Mouse (Mus musculus) embryonic stem cell, embryonic (primary cell): ENCODE data around the gene Msrb3.

Source experiments
- CTCF ChIA-PET, 4 experiments: fragments of 300-600 bp in 2 of 4; fragments of 350-600 bp in 2 of 4; sonication (Branson Sonifier 250); formaldehyde crosslinking; loops; one replicate each; lab custom pipeline; 2022; ENCODE audit warnings: inconsistent platforms in 2 of 4; lab: Charles Lee
- POLR2A ChIA-PET, 4 experiments: fragments of 300-600 bp in 2 of 4; fragments of 350-600 bp in 2 of 4; sonication (Branson Sonifier 250); formaldehyde crosslinking; loops; one replicate each; lab custom pipeline; 2022; ENCODE audit warnings: antibody characterized with exemption in 4 of 4, inconsistent platforms in 1 of 4; lab: Charles Lee

Msrb3 gene

DNA sequence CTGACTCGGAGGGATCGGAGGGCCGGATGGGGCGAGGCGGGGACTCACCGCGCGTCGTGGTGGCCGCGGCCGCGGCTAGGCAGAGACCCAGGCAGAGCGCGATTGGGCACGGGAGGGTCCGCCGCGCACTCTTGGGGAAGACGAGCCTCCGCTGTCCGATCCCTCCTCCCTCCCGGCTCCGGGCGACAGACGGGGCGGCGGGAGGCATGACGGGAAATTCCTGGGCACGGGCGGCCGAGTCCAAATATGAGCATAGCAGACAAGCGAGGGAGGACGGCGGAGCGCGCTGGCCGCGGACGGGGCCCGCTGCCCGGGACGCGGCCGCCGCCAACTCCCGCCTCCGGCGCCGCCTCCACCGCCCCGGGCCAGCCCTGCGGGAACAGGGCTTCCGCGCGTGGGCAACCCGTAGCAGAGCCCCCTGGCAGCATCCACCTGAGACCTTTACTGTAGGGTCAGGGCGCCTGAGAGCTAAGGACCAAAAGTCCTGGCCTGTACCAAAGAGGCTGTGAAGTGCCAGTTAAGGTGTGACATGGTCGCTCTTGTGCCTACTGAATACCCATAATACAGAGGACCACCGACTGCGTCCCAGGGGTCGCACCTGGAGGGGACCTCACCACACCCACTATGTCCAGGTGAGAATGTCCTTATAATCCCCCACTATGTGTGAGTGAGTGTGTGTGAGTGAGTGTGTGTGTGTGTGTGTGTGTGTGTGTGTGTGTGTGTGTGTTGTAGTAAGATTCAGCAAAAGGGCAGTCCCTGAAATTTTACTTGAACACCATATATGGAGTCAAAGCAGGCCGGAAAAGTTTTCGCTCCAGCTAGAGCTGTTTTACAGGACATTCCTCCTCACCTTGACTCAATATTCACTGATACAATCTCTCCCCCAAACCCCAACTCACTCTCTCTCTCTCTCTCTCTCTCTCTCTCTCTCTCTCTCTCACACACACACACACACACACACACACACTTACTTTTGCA is at the start of gene Msrb3:
Gene Msrb3, minus strand, starts transcription at position 317 of the 978 bp plus-strand sequence.
- ChIA-PET CTCF (interaction anchor here in 2 of 4 experiments (0.6 to 1.7 kb wide), 2 partner anchors 23 to 43 kb away, joined by 4 to 6 read pairs; no protein-coding TSS in a partner anchor), POLR2A (interaction anchor here in 1 of 4 experiments (0.7 kb wide), 1 partner anchor 635 kb away, joined by 3 read pairs; no protein-coding TSS in a partner anchor)

DNA sequence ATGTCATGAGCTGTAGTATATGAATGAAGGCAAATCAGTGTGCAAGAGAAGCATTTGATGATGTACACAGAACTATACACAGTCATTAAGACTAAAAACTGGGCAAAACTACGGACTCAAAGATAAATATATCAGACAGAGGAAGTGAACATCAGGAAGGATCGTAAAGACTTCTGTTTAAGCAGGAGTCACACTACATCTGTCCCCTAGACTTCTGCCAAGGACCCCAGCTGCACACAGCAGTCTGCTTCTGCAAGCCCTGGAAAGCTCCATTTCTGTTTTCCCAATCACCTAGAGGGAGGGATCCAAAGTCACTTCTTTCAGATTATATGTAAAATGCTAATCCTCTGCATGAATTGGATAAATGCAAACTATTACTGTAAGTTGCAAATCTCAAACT is 49.6 kb upstream of the Msrb3 start:
- CTCF ChIA-PET, result interaction anchor here in 1 of 4 experiments (1.6 kb wide), 1 partner anchor 32 kb away, joined by 3 read pairs; no protein-coding TSS in a partner anchor
- POLR2A ChIA-PET, result interaction anchor here in 2 of 4 experiments (0.9 to 1.5 kb wide), 3 partner anchors 9 to 85 kb away, joined by 3 read pairs; partner anchors contain the start of gene Lemd3 (in 1 of the 2)

DNA sequence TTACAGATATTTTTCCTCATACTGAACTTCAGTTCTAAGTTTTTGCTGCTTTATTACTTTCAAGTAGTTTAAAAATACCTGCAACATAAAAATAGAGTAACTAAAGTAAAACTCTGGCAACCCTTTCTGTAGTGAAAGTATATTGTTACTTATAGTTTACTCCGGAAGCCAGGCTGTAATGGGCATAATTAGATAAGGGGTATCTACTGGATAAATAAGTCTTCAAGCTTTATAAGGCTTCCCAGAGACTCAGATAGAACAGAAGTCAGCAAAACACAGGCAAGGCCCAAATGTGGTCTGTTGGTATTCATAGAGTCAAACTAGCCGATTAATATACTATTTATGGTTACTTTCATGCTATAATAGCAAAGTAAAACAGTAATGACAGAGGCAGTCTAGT is 48.9 kb upstream of the Msrb3 start:
- POLR2A ChIA-PET, result interaction anchor here in 3 of 4 experiments (0.7 to 1.5 kb wide), 4 partner anchors 31 to 314 kb away, joined by 3 to 4 read pairs (median 3); partner anchors contain the start of gene Lemd3 (in 1 of the 3)
- CTCF ChIA-PET, result interaction anchor here in 2 of 4 experiments (0.6 to 1.6 kb wide), 3 partner anchors 12 to 84 kb away, joined by 3 to 5 read pairs (median 3); no protein-coding TSS in a partner anchor

DNA sequence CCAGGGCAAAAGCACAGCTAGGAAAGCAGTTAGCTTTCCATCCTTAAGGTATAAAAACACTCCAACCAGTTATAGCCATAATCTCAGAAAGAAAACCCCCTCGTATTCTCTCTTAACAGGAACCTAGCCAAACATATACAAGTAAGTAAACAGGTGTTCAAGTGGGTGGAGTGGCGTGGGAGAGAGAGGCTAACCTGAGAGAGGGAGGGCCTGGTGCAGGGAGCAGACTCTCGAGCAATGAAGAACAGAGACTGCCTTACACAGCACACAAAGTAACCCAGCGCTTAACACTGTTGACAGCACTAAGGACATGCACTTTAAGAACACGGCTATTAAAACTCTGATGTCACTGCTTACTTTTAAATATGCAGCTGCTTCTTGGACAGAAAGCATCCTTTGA is 47.9 kb upstream of the Msrb3 start:
- ChIA-PET CTCF (interaction anchor here in 1 of 4 experiments (1.1 to 1.6 kb wide), 2 partner anchors 9 to 87 kb away, joined by 4 to 5 read pairs; partner anchors contain the start of gene Wif1), POLR2A (interaction anchor here in 2 of 4 experiments (0.7 to 1.6 kb wide), 6 partner anchors 8 to 64 kb away, joined by 3 to 8 read pairs (median 4); partner anchors contain the start of gene Lemd3 (in 2 of the 2))

DNA sequence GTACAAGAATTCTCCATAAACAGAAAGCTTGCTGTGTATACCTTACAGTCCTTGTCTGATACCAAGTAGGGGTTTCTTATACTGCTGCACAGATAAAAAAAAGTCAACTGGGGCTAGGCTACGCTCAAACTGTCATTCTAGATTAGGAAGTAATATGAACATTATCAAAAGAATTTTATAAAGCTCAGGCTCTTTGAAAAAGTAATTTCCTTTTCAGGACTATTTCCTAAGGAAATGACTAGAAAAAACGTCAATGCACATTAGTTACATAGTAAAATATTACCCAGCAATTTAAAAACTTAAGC is 40.0 kb upstream of the Msrb3 start:
- ChIA-PET CTCF (interaction anchor here (0.6 to 3.2 kb wide), 26 partner anchors 9 to 577 kb away, joined by 3 to 22 read pairs (median 4); partner anchors contain the start of genes Wif1 (in 3 of the 4) and Lemd3 (in 1 of the 4)), POLR2A (interaction anchor here (0.5 to 2.3 kb wide), 14 partner anchors 8 to 676 kb away, joined by 3 to 8 read pairs (median 4); partner anchors contain the start of gene Wif1 (in 2 of the 4))

DNA sequence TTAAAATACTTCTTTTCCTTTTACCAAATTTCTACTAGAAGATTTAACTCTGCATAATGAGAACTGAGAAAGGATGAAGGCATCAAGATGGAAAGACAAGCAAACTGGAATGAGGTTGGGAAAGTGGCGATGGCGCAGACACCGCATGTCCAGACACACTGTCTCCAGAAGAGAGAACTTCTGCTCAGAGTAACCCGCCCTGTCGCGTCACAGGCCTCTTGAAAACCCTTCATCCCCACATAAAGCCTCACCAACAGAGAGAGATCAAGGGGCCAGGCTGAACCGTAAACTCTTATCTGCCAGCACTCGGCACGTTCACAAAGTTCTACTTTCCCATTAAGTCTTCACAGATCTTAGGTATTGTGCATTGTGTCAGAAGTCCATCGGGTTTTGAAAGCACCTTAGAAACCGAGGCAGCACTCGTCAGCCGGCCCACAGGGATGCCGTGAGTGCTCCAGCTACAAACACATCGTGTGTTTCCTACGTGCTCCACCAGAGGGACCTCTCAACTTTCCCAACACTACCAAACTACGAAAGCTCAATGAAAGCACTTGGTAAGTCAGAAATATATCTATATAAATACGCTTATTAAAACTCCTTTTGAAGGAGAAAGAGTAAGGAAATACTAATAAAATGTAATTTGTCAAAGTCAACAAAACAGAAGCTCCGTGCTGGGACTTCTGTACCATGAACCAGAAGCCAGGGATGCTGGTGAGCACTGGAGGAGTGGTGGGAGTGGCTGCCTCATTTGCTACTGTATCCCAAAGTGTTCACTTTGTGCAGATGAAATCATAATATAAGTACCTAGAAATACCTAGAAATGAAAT is 39.4 kb upstream of the Msrb3 start:
- ChIA-PET POLR2A (interaction anchor here (0.6 to 2.3 kb wide), 15 partner anchors 8 to 676 kb away, joined by 3 to 8 read pairs (median 4); partner anchors contain the start of gene Wif1 (in 2 of the 4)), CTCF (interaction anchor here (0.5 to 3.2 kb wide), 28 partner anchors 8 to 590 kb away, joined by 3 to 22 read pairs (median 4); partner anchors contain the start of genes Wif1 (in 3 of the 4) and Lemd3 (in 1 of the 4))

DNA sequence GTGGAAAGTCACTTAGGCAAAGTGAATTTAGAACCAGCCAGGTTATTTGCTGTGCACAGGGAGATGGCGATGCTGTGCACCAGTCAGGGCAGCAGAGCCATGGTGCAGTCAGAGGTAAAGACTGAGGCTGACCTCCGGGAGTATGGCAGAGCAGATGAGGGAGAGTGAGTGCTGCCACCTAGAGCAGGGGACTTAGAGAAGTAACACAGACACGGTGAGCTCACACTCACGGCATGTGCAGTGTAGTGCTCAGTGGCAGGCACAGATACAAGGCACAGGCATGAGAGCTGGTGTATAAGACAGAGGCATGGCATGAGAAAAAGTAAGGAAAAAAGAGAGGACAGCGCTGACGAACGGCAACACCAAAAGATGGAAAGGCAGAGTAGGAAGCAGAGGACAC is 30.6 kb upstream of the Msrb3 start:
- CTCF ChIA-PET, result interaction anchor here in 3 of 4 experiments (0.5 to 1.3 kb wide), 7 partner anchors 9 to 104 kb away, joined by 3 to 7 read pairs (median 3); partner anchors contain the start of gene Wif1 (in 1 of the 3)
- POLR2A ChIA-PET, result interaction anchor here in 1 of 4 experiments (1.2 kb wide), 1 partner anchor 17 kb away, joined by 3 read pairs; no protein-coding TSS in a partner anchor

DNA sequence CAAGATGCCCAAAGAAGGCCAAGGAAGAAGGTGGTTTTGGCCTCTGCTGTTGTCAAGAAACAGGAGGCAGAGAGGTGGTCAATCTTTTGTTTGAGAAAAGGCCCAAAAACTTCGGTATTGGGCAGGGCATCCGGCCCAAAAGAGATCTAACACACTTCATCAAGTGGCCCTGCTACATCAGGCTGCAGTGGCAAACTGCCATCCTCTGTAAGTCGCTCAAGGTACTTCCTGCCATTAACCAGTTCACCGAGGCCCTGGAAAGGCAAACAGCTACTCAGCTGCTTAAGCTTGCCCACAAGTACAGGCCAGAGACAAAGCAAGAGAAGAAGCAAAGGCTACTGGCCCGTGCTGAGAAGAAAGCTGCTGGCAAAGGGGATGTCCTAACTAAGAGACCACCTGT is 29.3 kb upstream of the Msrb3 start:
- CTCF ChIA-PET, result interaction anchor here in 1 of 4 experiments (2.6 kb wide), 1 partner anchor 10 kb away, joined by 13 read pairs; no protein-coding TSS in a partner anchor
- POLR2A ChIA-PET, result interaction anchor here in 1 of 4 experiments (0.5 kb wide), 1 partner anchor 549 kb away, joined by 14 read pairs; no protein-coding TSS in a partner anchor

DNA sequence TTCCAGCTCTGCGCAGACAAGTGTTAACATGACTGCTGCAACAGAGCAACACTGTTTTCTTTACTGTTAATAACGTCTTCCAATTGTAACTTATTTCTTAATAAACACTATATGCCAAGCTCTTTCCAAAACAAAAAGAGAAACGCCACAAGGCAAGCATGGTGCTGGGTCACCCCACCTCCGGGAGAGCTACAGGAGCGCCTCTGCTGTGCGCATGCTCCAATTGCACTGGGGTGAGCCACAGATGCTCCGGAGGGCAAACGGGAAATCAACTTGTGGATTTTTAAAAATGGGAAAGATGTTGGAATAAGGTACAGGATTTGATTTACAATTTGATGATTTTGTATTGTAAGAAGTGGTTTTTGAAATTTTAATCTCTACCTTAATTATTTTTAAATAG is 27.3 kb upstream of the Msrb3 start:
- CTCF ChIA-PET, result interaction anchor here (0.5 to 2.6 kb wide), 17 partner anchors 8 to 684 kb away, joined by 3 to 13 read pairs (median 5); partner anchors contain the start of gene Wif1 (in 1 of the 4)
- POLR2A ChIA-PET, result interaction anchor here in 2 of 4 experiments (0.5 to 2.2 kb wide), 11 partner anchors 8 to 331 kb away, joined by 3 to 8 read pairs (median 4); partner anchors contain the start of gene Lemd3 (in 1 of the 2)

DNA sequence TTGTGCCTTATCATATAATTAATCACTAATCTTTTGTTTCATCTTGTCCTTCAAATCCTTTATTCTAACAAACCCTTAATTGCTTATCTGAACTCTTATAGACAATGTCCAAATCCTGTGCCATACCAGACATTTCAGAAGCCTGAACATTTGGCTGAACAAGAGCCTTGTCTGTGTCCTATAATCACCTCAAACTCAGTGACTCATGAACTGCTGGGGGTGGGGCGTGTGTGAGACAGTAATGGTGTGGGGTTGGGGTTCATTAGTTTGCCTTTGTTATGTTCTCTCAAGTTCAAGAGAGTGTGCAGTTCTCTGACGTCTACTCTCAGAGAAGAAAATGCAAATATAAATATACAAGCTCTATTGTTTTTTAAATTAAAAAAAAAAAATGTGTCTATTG is 22.6 kb upstream of the Msrb3 start:
- POLR2A ChIA-PET, result interaction anchor here in 1 of 4 experiments (1.7 kb wide), 1 partner anchor 14 kb away, joined by 4 read pairs; no protein-coding TSS in a partner anchor
- CTCF ChIA-PET, result interaction anchor here in 1 of 4 experiments (1.2 kb wide), 1 partner anchor 64 kb away, joined by 5 read pairs; no protein-coding TSS in a partner anchor

DNA sequence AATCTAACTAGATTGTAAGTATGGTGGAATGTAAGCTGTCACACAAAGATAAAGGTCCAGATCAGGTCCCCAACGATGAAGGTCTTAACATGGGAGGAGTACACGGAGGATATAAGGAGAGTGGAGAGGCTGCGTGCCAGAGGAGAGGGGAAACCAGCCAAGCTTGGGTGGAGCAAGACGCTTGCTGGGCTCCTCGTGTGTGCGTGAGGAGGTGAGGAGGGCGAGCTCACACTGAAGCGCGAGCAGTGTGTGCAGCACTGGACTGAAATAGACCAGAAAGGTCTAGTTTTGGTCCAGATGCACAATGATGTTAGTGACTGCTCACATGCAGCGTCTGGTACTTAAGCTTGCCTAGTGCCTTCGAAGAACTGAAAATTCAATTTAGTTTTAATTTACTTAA is 21.7 kb upstream of the Msrb3 start:
- POLR2A ChIA-PET, result interaction anchor here in 2 of 4 experiments (0.5 to 1.7 kb wide), 4 partner anchors 13 to 508 kb away, joined by 4 to 10 read pairs (median 4); partner anchors contain the start of gene Lemd3 (in 1 of the 2)

DNA sequence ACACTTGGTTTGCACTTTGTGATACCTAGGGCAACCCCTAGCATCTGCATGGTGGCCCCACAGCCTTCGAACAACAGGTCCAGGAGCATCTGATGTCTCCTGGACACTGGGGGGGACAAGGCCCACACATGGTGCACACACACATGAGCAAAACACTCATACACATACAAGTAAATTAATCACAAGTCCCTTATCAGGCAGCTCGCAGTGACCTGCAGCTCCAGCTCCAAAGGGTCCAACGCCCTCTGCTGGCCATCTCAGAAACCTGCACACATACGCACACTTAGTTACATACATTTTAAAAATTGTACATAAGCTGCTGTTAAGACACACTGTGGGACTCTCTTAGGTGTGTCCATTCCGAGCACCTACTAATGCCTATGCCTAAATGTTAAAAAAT is 17.3 kb upstream of the Msrb3 start:
- CTCF ChIA-PET, result interaction anchor here (0.5 to 2.9 kb wide), 25 partner anchors 9 to 801 kb away, joined by 3 to 17 read pairs (median 4); partner anchors contain the start of gene Wif1 (in 2 of the 4)

More for the DNA sequence above, 21.7 kb upstream of the Msrb3 start:
- CTCF ChIA-PET, result interaction anchor here in 3 of 4 experiments (1.0 to 1.2 kb wide), 3 partner anchors 63 to 112 kb away, joined by 3 to 5 read pairs (median 3); no protein-coding TSS in a partner anchor

DNA sequence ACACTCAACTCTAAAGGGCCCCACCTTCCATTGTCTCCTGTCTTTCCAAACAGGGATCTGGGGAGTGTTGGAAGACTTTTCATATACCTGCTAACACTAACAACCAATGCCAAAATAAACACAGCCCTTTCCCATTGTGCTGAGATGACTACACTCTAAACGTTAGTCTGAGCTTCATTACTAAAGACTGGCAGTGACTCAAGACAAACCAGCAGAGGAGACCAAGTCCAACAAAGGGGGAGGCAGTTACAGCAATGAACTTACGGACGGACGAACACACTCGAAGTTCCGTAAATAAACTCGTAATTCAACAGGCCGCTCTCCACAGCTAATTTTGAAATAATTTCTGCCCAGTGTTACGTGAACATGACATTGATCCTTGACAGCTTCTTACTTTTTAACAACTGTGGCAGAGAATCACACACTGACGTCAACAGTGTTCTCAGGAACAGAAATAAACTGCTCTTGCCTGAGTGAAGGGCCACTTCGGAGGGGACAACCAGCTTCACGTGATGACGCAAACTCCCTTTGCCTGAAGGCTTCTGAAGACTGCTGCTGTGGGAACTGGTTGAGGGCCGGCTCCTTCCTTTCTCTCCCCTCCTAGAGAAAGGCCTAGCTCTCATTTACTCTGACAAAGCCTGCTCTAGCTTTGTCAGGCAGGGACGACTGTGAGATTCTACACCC is 16.2 kb upstream of the Msrb3 start:
- POLR2A ChIA-PET, result interaction anchor here in 2 of 4 experiments (0.5 to 1.5 kb wide), 5 partner anchors 8 to 41 kb away, joined by 3 to 9 read pairs (median 4); no protein-coding TSS in a partner anchor
- CTCF ChIA-PET, result interaction anchor here in 3 of 4 experiments (0.6 to 2.9 kb wide), 10 partner anchors 11 to 118 kb away, joined by 3 to 17 read pairs (median 4); partner anchors contain the start of gene Wif1 (in 1 of the 3)

More for the DNA sequence above, 17.3 kb upstream of the Msrb3 start:
- POLR2A ChIA-PET, result interaction anchor here in 3 of 4 experiments (0.5 to 1.0 kb wide), 5 partner anchors 10 to 250 kb away, joined by 3 to 5 read pairs (median 3); no protein-coding TSS in a partner anchor

DNA sequence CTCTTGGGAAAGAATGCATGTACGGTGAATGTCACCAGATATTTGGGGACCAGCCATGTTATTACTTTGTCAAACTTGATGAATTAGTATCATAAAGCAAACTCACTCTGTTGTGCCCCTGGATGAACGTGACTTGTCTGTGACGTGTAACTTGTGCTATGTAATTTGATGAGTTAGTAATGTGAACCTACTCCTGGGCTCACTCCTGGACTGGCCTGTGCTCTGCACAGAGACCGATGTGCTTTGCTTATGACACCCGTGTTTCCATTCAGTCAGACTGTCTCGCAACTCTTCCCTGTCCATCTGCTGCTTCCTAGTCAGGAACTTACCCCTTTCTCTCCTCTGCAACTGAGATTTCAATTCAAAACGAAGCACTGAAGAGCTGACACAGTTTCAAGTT is 15.4 kb upstream of the Msrb3 start:
- POLR2A ChIA-PET, result interaction anchor here in 1 of 4 experiments (0.5 to 1.5 kb wide), 3 partner anchors 9 to 20 kb away, joined by 4 to 9 read pairs (median 4); no protein-coding TSS in a partner anchor
- CTCF ChIA-PET, result interaction anchor here (0.6 to 2.9 kb wide), 7 partner anchors 12 to 119 kb away, joined by 3 to 17 read pairs (median 3); partner anchors contain the start of gene Wif1 (in 1 of the 4)

DNA sequence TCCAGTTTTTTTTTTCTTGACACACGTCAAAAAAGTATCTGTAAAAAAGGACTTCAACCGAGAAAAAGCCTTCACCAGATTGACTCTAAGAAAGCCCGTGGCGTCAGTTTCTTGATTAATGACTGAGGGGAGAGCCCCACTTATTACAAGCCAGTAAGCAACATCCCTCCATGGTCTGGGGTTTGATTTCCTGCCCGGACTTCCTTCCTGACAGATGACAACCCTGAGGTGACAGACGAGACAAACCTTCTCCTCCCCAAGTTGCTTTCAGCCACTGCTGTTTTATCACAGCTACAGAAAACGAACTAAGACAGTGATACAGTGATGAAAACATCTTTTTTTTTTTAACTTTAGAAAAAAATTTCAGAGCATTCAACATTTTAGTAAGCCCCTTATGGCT is 14.9 kb upstream of the Msrb3 start:
- ChIA-PET CTCF (interaction anchor here in 2 of 4 experiments (0.7 to 1.5 kb wide), 2 partner anchors 12 to 13 kb away, joined by 3 to 9 read pairs; no protein-coding TSS in a partner anchor), POLR2A (no interaction called here)
